Mouse (Mus musculus) stomach, embryonic 14.5 days (tissue): Measurements from ENCODE around the gene Rpl27. TPM values are rescaled to one million over a fixed set of nuclear protein-coding genes. Genes with fewer than 3 reads are reported as not detected.
"Not testable (repeated sequence)": the region's sequence is repeated elsewhere in the genome, so short reads cannot be mapped to it uniquely, and the experiment has no call there.

Source experiments
- ATAC-seq: fragments of 200-750 bp; cut with Nextera tagmentation; 2 replicates; pipeline ENCODE4 v1.8.0; 2017; ENCODE audit warnings: low read depth, moderate TSS enrichment; ENCODE audit not compliant: insufficient number of reproducible peaks, insufficient read depth, low FRiP score
- H3K27ac ChIP-seq: fragments of 300-500 bp; sonication (generic); 2 replicates; pipeline ENCODE4 v1.5.1; 2014; ENCODE audit warnings: mild to moderate bottlenecking, low read length, moderate library complexity, mixed read lengths
- H3K27me3 ChIP-seq: fragments of 300-500 bp; sonication (generic); 2 replicates; pipeline ENCODE4 v1.6.1; 2014; ENCODE audit warnings: low read length, control low read depth, mixed read lengths; ENCODE audit not compliant: control insufficient read depth, insufficient read depth
- H3K36me3 ChIP-seq: fragments of 300-500 bp; sonication (generic); 2 replicates; pipeline ENCODE4 v1.6.1; 2014; ENCODE audit warnings: mild to moderate bottlenecking, control low read depth, low read length, moderate library complexity, mixed read lengths; ENCODE audit not compliant: control insufficient read depth, insufficient read depth
- H3K4me1 ChIP-seq: fragments of 300-500 bp; sonication (generic); 2 replicates; pipeline ENCODE4 v1.6.1; 2014; ENCODE audit warnings: low read length, control low read depth, mixed read lengths; ENCODE audit not compliant: control insufficient read depth, insufficient read depth
- H3K4me2 ChIP-seq: fragments of 300-500 bp; sonication (generic); replicated peaks from 2 replicates; pipeline ENCODE4 v1.6.1; 2014; ENCODE audit warnings: low read depth, low read length, control low read depth
- H3K4me3 ChIP-seq: fragments of 300-500 bp; sonication (generic); 2 replicates; pipeline ENCODE4 v1.5.1; 2014; ENCODE audit warnings: low read depth, low read length, control low read depth
- H3K9ac ChIP-seq: fragments of 300-500 bp; sonication (generic); replicated peaks from 2 replicates; pipeline ENCODE4 v1.6.1; 2014; ENCODE audit warnings: low read depth, mild to moderate bottlenecking, control low read depth, low read length, moderate library complexity, mixed read lengths
- H3K9me3 ChIP-seq: fragments of 300-500 bp; sonication (generic); 2 replicates; pipeline ENCODE4 v1.6.1; 2016; ENCODE audit warnings: low read depth, low read length, control low read depth; ENCODE audit not compliant: control insufficient read depth
- WGBS: fragments of 180-500 bp; shearing (Covaris S2); extraction: QIAGEN DNeasy Blood & Tissue Kit; methylation state at CpG from one replicate; pipeline ENCODE4 v1.1.7; 2014; 5-methylcytosine and 5-hydroxymethylcytosine counted together
- polyA plus RNA-seq: library from polyadenylated mRNA; unstranded; fragments of >200 nt; fragmentation: Nextera tagmentation; extraction: Ambion mirVana; gene quantifications from 2 replicates; pipeline ENCODE4 v1.2.1, GENCODE M21; 2014

Rpl27 gene
- polyA plus RNA-seq, 1 experiment from 2014 or later, result 373 TPM

DNA sequence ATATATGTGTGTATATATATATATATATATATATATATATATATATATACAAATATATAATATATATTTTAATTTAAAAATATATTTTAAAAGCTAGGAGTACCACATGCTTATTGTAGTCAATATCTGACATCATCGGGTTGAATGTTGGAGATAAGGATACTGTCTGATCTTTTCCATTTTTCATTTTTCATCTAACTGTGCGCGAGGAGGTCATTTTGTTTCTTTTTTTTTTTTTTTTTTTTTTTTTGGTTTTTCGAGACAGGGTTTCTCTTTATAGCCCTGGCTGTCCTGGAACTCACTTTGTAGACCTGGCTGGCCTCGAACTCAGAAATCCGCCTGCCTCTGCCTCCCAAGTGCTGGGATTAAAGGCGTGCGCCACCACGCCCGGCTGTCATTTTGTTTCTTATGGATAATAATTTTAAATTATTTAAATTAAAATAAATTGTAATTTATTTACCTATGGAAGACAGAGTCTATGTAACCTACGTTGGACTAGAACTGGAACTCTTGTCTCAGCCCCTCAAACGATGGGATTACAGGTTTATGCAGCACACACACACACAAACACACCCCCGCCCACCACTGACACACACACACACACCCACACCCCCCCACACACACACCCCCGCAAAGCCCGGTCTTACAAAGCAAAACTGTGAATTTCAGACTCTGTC lies 510 bp upstream of the Rpl27 start:
- peak overlapping the region; percentile 31 for H3K4me2 ChIP-seq
- ATAC-seq, H3K27me3 ChIP-seq, H3K27ac ChIP-seq, H3K9me3 ChIP-seq, H3K9ac ChIP-seq: not testable (repeated sequence)
- H3K4me3 ChIP-seq, result peak overlapping the region; percentile 87
- peaks cover 15% of the 10 kb centered on the region; the same call in 1 of the 2 replicates for H3K4me1 ChIP-seq
- peaks cover 21% of the 10 kb centered on the region for H3K36me3 ChIP-seq
- 38% methylated on average over 15 of the region's 15 CpGs for WGBS

GRCm38 (mm10) chr11:101442760-101443159 lies 662 bp downstream of the Rpl27 start:
- peak overlapping the region; percentile 95 for H3K9ac ChIP-seq
- no peaks in the 10 kb centered on the region for H3K27me3 ChIP-seq
- under 1% methylated on average over 14 of the region's 14 CpGs for WGBS
- peaks cover 21% of the 10 kb centered on the region for H3K36me3 ChIP-seq
- H3K4me2 ChIP-seq, result peak overlapping the region; percentile 93
- no peak; the same call in 1 of the 2 replicates for ATAC-seq
- peaks cover 15% of the 10 kb centered on the region; the same call in 1 of the 2 replicates for H3K4me1 ChIP-seq
- H3K27ac ChIP-seq, result peak overlapping the region; percentile 90
- peak overlapping the region; percentile 87 for H3K4me3 ChIP-seq
- H3K9me3 ChIP-seq, result no peaks in the 10 kb centered on the region

DNA sequence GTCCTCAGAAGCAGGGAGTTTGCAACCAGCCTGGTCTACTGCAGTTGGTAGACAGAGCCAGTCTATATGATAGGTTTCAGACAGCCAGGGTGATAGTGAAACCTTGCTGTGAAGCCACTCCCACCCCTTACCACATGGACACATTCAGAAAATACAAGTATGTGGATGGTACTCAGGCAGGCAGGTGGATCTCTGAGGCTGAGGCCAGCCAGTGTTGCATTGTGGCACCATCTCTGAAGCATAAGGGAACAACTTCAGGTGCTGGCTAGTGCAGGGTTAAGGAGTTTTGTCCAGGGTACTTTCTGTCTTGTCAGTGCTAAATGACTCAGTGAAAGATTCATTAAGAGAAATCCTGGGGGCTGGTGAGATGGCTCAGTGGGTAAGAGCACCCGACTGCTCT lies 4.2 kb downstream of the Rpl27 start:
- H3K27me3 ChIP-seq, result no peaks in the 10 kb centered on the region
- peaks cover 21% of the 10 kb centered on the region for H3K36me3 ChIP-seq
- H3K4me3 ChIP-seq, result no peak overlapping the region
- no peak overlapping the region for H3K27ac ChIP-seq
- no peak overlapping the region for H3K4me2 ChIP-seq
- WGBS, result 79% methylated on average over 1 of the region's 1 CpGs
- peaks cover 17% of the 10 kb centered on the region; the same call in 1 of the 2 replicates for H3K4me1 ChIP-seq
- no peak overlapping the region for H3K9ac ChIP-seq
- H3K9me3 ChIP-seq, result no peaks in the 10 kb centered on the region
- no peak for ATAC-seq

DNA sequence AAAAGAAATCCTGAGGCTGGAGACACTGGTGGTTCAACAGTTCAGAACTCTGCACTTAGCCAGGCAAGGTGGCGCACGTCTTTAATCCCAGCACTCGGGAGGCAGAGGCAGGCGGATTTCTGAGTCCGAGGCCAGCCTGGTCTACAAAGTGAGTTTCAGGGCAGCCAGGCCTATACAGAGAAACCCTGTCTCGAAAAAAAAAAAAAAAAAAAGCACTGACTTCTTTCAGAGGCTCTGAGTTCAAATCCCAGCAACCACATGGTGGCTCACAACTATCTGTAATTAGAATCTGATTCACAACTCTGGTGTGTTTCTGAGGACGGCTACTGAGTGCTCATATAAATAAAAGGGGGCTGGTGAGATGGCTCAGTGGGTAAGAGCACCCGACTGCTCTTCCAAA lies 4.8 kb downstream of the Rpl27 start:
- H3K9ac ChIP-seq, H3K9me3 ChIP-seq, H3K4me2 ChIP-seq, H3K27ac ChIP-seq, ATAC-seq, H3K4me3 ChIP-seq, H3K27me3 ChIP-seq: not testable (repeated sequence)
- peaks cover 21% of the 10 kb centered on the region for H3K36me3 ChIP-seq
- 91% methylated on average over 8 of the region's 8 CpGs for WGBS
- peaks cover 17% of the 10 kb centered on the region; the same call in 1 of the 2 replicates for H3K4me1 ChIP-seq

GRCm38 (mm10) chr11:101447786-101448185 lies 5.7 kb downstream of the Rpl27 start:
- H3K4me2 ChIP-seq, result peak overlapping the region; percentile 59; the same call in 1 of the 2 replicates

DNA sequence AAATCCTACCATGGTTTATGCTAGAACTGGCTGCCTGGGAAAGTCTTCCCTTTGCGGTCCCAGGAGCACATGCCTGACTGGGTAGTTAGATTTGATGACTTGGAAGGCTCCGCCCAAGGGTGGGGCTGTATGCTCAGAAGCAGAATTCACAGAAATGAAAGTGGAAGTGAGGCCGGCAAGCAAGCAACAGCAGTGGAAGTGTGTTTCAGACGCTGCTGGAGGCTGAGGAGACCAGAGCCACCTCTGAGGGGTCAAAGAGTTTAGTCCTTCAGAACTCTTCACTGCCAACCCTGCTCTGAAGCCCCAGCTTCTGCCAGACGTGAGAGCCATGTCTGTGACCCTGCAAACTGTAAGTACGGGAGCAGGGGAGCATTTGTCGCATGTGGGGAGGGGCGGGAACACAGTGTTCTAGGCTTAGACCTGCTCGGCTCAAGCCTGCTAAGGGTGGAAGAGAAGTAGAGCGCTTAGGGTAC lies 6.2 kb downstream of the Rpl27 start, which contains the start of gene Ifi35:
Ifi35 (plus strand) TSS at position 134 of the 473 bp plus-strand sequence.
- WGBS, result 16% methylated on average over 10 of the region's 10 CpGs

More at GRCm38 (mm10) chr11:101447786-101448185, 5.7 kb downstream of the Rpl27 start:
- Histone ChIP-seq H3K36me3 (peaks cover 21% of the 10 kb centered on the region), H3K9ac (no peak overlapping the region), H3K27me3 (no peaks in the 10 kb centered on the region), H3K27ac (peak overlapping the region; percentile 10; the same call in 1 of the 2 replicates), H3K9me3 (no peaks in the 10 kb centered on the region), H3K4me3 (no peak overlapping the region), H3K4me1 (peaks cover 17% of the 10 kb centered on the region; the same call in 1 of the 2 replicates)
- ATAC-seq, result no peak
- WGBS, result 87% methylated on average over 5 of the region's 5 CpGs

DNA sequence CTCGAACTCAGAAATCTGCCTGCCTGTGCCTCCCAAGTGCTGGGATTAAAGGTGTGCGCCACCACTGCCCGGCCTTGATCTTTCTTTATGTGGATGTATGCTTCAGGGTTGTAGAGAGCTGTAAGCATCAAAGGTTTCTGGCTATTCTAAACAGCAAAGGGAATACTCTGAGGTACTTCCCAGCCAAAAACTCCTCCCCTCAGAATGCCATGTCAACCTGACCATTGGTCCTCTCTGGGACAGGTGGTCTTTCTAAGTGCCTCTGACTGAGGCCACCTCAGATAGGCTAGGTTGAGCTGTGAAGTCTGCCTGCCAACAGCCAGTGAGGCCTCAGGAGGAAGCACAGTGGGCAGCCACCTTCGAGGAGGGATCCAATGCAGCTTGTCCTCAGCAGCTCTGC lies 6.8 kb downstream of the Rpl27 start:
- Histone ChIP-seq H3K4me1 (peaks cover 8% of the 10 kb centered on the region; the same call in 1 of the 2 replicates), H3K36me3 (peaks cover 16% of the 10 kb centered on the region), H3K27me3 (no peaks in the 10 kb centered on the region), H3K9me3 (no peaks in the 10 kb centered on the region), H3K9ac (no peak overlapping the region), H3K4me2 (peak overlapping the region; percentile 59), H3K27ac (peak overlapping the region; percentile 77; the same call in 1 of the 2 replicates), H3K4me3 (peak overlapping the region; percentile 40; the same call in 1 of the 2 replicates)
- no peak for ATAC-seq
- 77% methylated on average over 4 of the region's 4 CpGs for WGBS

More for the DNA sequence above, 6.2 kb downstream of the Rpl27 start, which contains the start of gene Ifi35:
- H3K27ac ChIP-seq, result peak within 1 kb of the TSS; percentile 77
- peak within 1 kb of the TSS; percentile 59 for H3K4me2 ChIP-seq
- peak within 1 kb of the TSS; percentile 40 for H3K9ac ChIP-seq
- H3K9me3 ChIP-seq, result no peaks in the 10 kb centered on the region
- H3K4me3 ChIP-seq, result peak within 1 kb of the TSS; percentile 40
- no peaks in the 10 kb centered on the region for H3K27me3 ChIP-seq
- ATAC-seq, result peak; percentile 70
- H3K4me1 ChIP-seq, result peaks cover 14% of the 10 kb centered on the region; the same call in 1 of the 2 replicates
- H3K36me3 ChIP-seq, result peaks cover 21% of the 10 kb centered on the region

- not testable (repeated sequence) for H3K27me3 ChIP-seq, H3K9me3 ChIP-seq, H3K4me1 ChIP-seq, H3K4me3 ChIP-seq, H3K4me2 ChIP-seq, ATAC-seq, H3K9ac ChIP-seq, H3K36me3 ChIP-seq, H3K27ac ChIP-seq
- 78% methylated on average over 4 of the region's 4 CpGs for WGBS
Measured at GRCm38 (mm10) chr11:101449596-101449995, 7.5 kb downstream of the Rpl27 start.
